ENCODE assay signal across 9 mouse cellular contexts in genomic region chr5:104131544-104131943, GRCm38 (mm10). TPM values are rescaled to one million over a fixed set of nuclear protein-coding genes. Genes with fewer than 3 reads are reported as not detected.
A peak's percentile ranks its signal among the peaks of the same experiment; 100 is the strongest.
DNase-seq lines count a peak whose midpoint lies in the region; ATAC-seq and TF ChIP-seq lines count a peak whose summit lies in the region.
"Had no signal": no experiment of that assay in that cellular context is flagged by ENCODE, and none has a peak within 500 bp of the region (broad histone marks: within the 10 kb centered on the region; RNA-seq: fewer than 3 reads in every experiment).

No protein-coding gene starts in this region.

- 26% methylated on average over 4 of the region's 4 CpGs for WGBS in lung, adult 2 months

- peak; percentile 52; the same call in 1 of the 2 replicates for ATAC-seq in common myeloid progenitor, adult 5-6 weeks (replicated peaks; ENCODE audit: low read depth, poor library complexity, severe bottlenecking)

- H3K4me3 ChIP-seq in lung, adult 2 months (replicated peaks; ENCODE audit: extremely low read depth, low read depth, low read length) = no peak overlapping the region
- H3K4me3 ChIP-seq: embryonic facial prominence, embryonic 12.5 days; limb, embryonic 12.5 days had no signal

- peaks cover 11% of the 10 kb centered on the region for H3K4me1 ChIP-seq in lung, adult 2 months (ENCODE audit: control insufficient read depth, insufficient read depth, low read length)

- peak; percentile 83 for TF ChIP-seq CTCF in lung, adult 2 months (IDR thresholded peaks at IDR 0.05; ENCODE audit: insufficient read depth, low read length)

- DNase-seq in layer of hippocampus, adult 9-11 months = peak; percentile 23
- no peak for DNase-seq in layer of hippocampus, postnatal 14 days (ENCODE audit: low spot score in 2 of 2)
- DNase-seq in Muller cell, postnatal 12 days (ENCODE audit: inconsistent ontology term) = peak; percentile 39
- no peak for DNase-seq in lung, adult 2 months
- no peak for DNase-seq in thymus, postnatal 10 days (ENCODE audit: low spot score in 2 of 2)
- no peak for DNase-seq in gastrocnemius, adult 8-10 months (ENCODE audit: low spot score in 2 of 2)

- TF ChIP-seq POLR2A in lung, adult 2 months (IDR thresholded peaks at IDR 0.05; ENCODE audit: borderline replicate concordance, extremely low read depth, low read depth, low read length) = no peak

RNA-seq across cellular contexts. Expression of gene Sparcl1, which starts 18.0 kb away (rescaled TPM):
- total RNA-seq in layer of hippocampus, postnatal 14 days (2021) = 1,000 to 10,000 TPM; 1,351 to 1,429 TPM
- total RNA-seq in common myeloid progenitor, adult 5-6 weeks (2017) = not detected in 2 replicates
- 214 and 298 TPM in 2 replicates for polyA plus RNA-seq in lung, adult 2 months (2012; rRNA removed)
- 100 to 1,000 TPM in 2 of 4 experiments, 10 to 100 TPM in 2; 70.3 to 108 (median 94.1) TPM for total RNA-seq in gastrocnemius, adult 8-10 months (2022)

RNA-seq across cellular contexts. Expression of gene Dspp, which starts 39.0 kb away (rescaled TPM):
- total RNA-seq in layer of hippocampus, postnatal 14 days (2021) = not detected
- not detected in 2 replicates for total RNA-seq in common myeloid progenitor, adult 5-6 weeks (2017)
- not detected in 2 replicates for polyA plus RNA-seq in lung, adult 2 months (2012; rRNA removed)
- not detected for total RNA-seq in gastrocnemius, adult 8-10 months (2022)
- polyA plus RNA-seq: embryonic facial prominence, embryonic 12.5 days; limb, embryonic 12.5 days had no signal

RNA-seq across cellular contexts. Expression of gene Gm17660, which starts 54.1 kb away (rescaled TPM):
- total RNA-seq in layer of hippocampus, postnatal 14 days (2021) = not detected
- total RNA-seq in common myeloid progenitor, adult 5-6 weeks (2017) = not detected in 2 replicates
- not detected in 2 replicates for polyA plus RNA-seq in lung, adult 2 months (2012; rRNA removed)
- total RNA-seq in gastrocnemius, adult 8-10 months (2022) = not detected
- polyA plus RNA-seq: embryonic facial prominence, embryonic 12.5 days; limb, embryonic 12.5 days had no signal

Comparison
In these comparisons a context has a peak if more than half of its experiments do, and no peak if none do; other contexts are left out.
1. DNase-seq: peak in layer of hippocampus, adult 9-11 months (single experiment) and Muller cell, postnatal 12 days (single experiment); none in layer of hippocampus, postnatal 14 days (0 of 2), lung, adult 2 months (single experiment), thymus, postnatal 10 days (0 of 2) and gastrocnemius, adult 8-10 months (0 of 2).
2. RNA of gene Sparcl1, which starts 18.0 kb away (total RNA-seq): 1,351 to 1,429 TPM in layer of hippocampus, postnatal 14 days and 70.3 to 108 TPM in gastrocnemius, adult 8-10 months; not detected in common myeloid progenitor, adult 5-6 weeks; every median in the first group is over 10 times any median in the second.